Mouse (Mus musculus) hindbrain, embryonic 11.5 days (tissue): ENCODE measurements around the gene Coa3. TPM values are rescaled to one million over a fixed set of nuclear protein-coding genes. Genes with fewer than 3 reads are reported as not detected.

ENCODE experiments used
- ATAC-seq: fragments of 200-750 bp; cut with Nextera tagmentation; 2 replicates; pipeline ENCODE4 v1.8.0; 2017; ENCODE audit warnings: mild to moderate bottlenecking, moderate TSS enrichment, moderate library complexity; ENCODE audit not compliant: low FRiP score
- DNase-seq: peaks from one replicate; pipeline ENCODE4 v3.0.0-alpha.2; 2015; ENCODE audit warnings: low spot score
- H3K27ac ChIP-seq: fragments of 300-500 bp; sonication (generic); 2 replicates; pipeline ENCODE4 v1.5.1; 2014; ENCODE audit warnings: mild to moderate bottlenecking, low read depth, low read length
- H3K27me3 ChIP-seq: fragments of 300-500 bp; sonication (generic); 2 replicates; pipeline ENCODE4 v1.6.1; 2014; ENCODE audit warnings: mild to moderate bottlenecking, low read length, moderate library complexity, mixed read lengths; ENCODE audit not compliant: control insufficient read depth, insufficient read depth
- H3K36me3 ChIP-seq: fragments of 300-500 bp; sonication (generic); 2 replicates; pipeline ENCODE4 v1.6.1; 2014; ENCODE audit warnings: mild to moderate bottlenecking, low read length, moderate library complexity, mixed read lengths; ENCODE audit not compliant: control insufficient read depth, insufficient read depth
- H3K4me1 ChIP-seq: fragments of 300-500 bp; sonication (generic); replicated peaks from 2 replicates; pipeline ENCODE4 v1.6.1; 2014; ENCODE audit warnings: low read length, mixed read lengths; ENCODE audit not compliant: control insufficient read depth, insufficient read depth
- H3K4me2 ChIP-seq: fragments of 300-500 bp; sonication (generic); replicated peaks from 2 replicates; pipeline ENCODE4 v1.6.1; 2014; ENCODE audit warnings: mild to moderate bottlenecking, low read depth, low read length
- H3K4me3 ChIP-seq: fragments of 300-500 bp; sonication (generic); 2 replicates; pipeline ENCODE4 v1.5.1; 2014; ENCODE audit warnings: low read depth, low read length
- H3K9ac ChIP-seq: fragments of 300-500 bp; sonication (generic); 2 replicates; pipeline ENCODE4 v1.6.1; 2014; ENCODE audit warnings: low read depth, low read length
- H3K9me3 ChIP-seq: fragments of 300-500 bp; sonication (generic); 2 replicates; pipeline ENCODE4 v1.6.1; 2016; ENCODE audit warnings: low read length; ENCODE audit not compliant: control insufficient read depth
- WGBS: fragments of 180-500 bp; shearing (Covaris S2); extraction: QIAGEN DNeasy Blood & Tissue Kit; methylation state at CpG from one replicate; pipeline ENCODE4 v1.1.7; 2014; 5-methylcytosine and 5-hydroxymethylcytosine counted together
- polyA plus RNA-seq: library from polyadenylated mRNA; unstranded; fragments of >200 nt; fragmentation: Nextera tagmentation; extraction: Ambion mirVana; gene quantifications from 2 replicates; pipeline ENCODE4 v1.2.1, GENCODE M21; 2014

Coa3 gene
- polyA plus RNA-seq, 1 experiment from 2014 or later, result 213 TPM

DNA sequence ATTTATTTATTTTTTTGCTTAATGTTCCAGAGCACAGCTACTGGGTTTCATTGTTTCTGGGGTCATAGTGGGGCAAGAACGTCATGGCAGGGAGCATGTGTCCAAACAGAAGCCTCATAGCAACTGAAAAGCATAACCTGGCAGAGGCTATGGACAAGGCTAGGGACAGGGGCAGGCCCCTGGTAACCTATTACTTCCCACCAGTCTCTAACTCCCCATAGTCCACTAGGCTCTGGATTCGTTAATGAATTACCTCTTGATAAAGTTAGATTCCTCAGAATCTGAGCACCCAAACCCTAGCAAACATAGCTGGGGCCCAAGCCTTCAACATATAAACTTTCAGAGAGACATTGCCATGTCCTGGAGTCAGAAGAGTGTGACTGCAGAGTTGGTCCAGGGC, 27.9 kb downstream of the Coa3 start:
- Histone ChIP-seq H3K27me3 (peaks cover 14% of the 10 kb centered on the region), H3K4me3 (no peak overlapping the region), H3K36me3 (no peaks in the 10 kb centered on the region), H3K9me3 (no peaks in the 10 kb centered on the region), H3K27ac (no peak overlapping the region), H3K9ac (no peak overlapping the region), H3K4me2 (no peak overlapping the region), H3K4me1 (peaks cover 3% of the 10 kb centered on the region)
- DNase-seq, result no peak
- 66% methylated on average over 2 of the region's 2 CpGs for WGBS
- ATAC-seq, result no peak

DNA sequence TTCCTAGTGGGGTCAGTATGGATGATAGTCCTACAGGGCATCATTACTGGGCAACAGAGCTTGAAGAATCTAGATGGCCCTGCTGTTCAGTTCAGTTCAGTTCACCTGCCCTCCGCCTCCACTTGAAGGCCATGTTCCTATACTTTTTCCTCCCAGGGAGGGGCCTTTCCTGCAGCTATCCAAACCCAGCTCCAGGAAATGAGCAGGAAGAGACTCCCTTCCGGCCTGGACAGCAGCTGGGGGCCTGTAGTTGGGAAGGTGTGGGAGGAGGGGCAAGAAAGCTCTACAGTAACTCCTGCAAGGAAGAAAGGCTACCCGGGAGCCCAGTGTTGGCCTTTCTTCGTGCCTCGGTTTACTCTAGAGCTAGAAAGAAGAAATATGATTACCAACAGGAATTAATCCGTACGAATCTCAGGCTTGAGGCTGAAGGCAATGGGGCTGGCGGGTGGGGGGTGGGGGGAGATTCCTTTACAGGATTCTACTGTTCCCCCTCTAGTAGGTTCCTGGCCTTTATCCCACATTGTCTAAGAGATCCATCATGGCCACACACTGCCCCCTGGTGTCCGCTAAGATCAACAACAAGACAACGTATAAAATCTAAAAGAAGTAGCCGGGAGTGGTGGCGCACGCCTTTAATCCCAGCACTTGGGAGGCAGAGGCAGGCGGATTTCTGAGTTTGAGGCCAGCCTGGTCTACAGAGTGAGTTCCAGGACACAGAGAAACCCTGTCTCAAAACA, 30.5 kb downstream of the Coa3 start:
- Histone ChIP-seq H3K4me1 (no peaks in the 10 kb centered on the region; the same call in none of the 2 replicates), H3K36me3 (no peaks in the 10 kb centered on the region), H3K9ac (no peak overlapping the region), H3K4me3 (no peak overlapping the region), H3K4me2 (no peak overlapping the region), H3K27ac (no peak overlapping the region), H3K9me3 (no peaks in the 10 kb centered on the region), H3K27me3 (peaks cover 14% of the 10 kb centered on the region)
- ATAC-seq (no peak), DNase-seq (peak; percentile 80)
- 39% methylated on average over 14 of the region's 14 CpGs for WGBS

- Histone ChIP-seq H3K9ac (no peak overlapping the region), H3K4me3 (no peak overlapping the region), H3K9me3 (no peaks in the 10 kb centered on the region), H3K27me3 (peaks cover 14% of the 10 kb centered on the region), H3K36me3 (no peaks in the 10 kb centered on the region), H3K4me1 (no peaks in the 10 kb centered on the region; the same call in none of the 2 replicates), H3K27ac (no peak overlapping the region), H3K4me2 (0 out of 2 replicates have a peak overlapping the region, but pooled peaks have one; percentile 3)
- WGBS, result 86% methylated on average over 6 of the region's 6 CpGs
- DNase-seq, result no peak
- no peak for ATAC-seq
These were observed 31.3 kb downstream of the Coa3 start for GRCm38 (mm10) chr11:101247521-101248030.

DNA sequence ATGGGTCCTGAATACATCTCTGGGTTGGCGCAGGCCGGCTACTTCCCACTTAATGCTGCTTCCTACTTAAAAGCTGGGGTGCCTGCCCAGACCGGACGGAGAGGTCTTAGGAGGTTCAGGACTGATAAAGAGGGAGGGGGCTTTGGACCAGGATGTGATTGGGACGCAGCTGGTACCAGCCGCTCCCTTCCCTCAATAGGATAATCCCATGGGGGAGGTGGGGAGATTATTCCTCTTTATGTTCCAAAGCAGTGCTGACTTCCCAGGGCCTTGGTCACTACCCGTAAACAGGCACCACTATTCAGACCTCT, 32.3 kb downstream of the Coa3 start:
- Histone ChIP-seq H3K27ac (no peak overlapping the region), H3K4me1 (no peaks in the 10 kb centered on the region; the same call in none of the 2 replicates), H3K4me2 (peak overlapping the region; percentile 99), H3K36me3 (no peaks in the 10 kb centered on the region), H3K9ac (peak overlapping the region; percentile 69), H3K27me3 (peaks cover 14% of the 10 kb centered on the region), H3K9me3 (no peaks in the 10 kb centered on the region), H3K4me3 (peak overlapping the region; percentile 60)
- WGBS, result 2% methylated on average over 7 of the region's 7 CpGs
- DNase-seq (no peak), ATAC-seq (no peak)

GRCm38 (mm10) chr11:101245855-101246701, 32.8 kb downstream of the Coa3 start, which contains the start of gene Ramp2:
Gene Ramp2 (plus strand): TSS chr11:101246028.
- DNase-seq (peak; percentile 64), ATAC-seq (peak; percentile 60)
- Histone ChIP-seq H3K9ac (peak within 1 kb of the TSS; percentile 69), H3K27me3 (peaks cover 14% of the 10 kb centered on the region), H3K4me1 (no peaks in the 10 kb centered on the region; the same call in none of the 2 replicates), H3K4me3 (peak within 1 kb of the TSS; percentile 60), H3K36me3 (no peaks in the 10 kb centered on the region), H3K9me3 (no peaks in the 10 kb centered on the region), H3K4me2 (peak within 1 kb of the TSS; percentile 99), H3K27ac (no peak within 1 kb of the TSS)
- under 1% methylated on average over 52 of the region's 63 CpGs for WGBS

DNA sequence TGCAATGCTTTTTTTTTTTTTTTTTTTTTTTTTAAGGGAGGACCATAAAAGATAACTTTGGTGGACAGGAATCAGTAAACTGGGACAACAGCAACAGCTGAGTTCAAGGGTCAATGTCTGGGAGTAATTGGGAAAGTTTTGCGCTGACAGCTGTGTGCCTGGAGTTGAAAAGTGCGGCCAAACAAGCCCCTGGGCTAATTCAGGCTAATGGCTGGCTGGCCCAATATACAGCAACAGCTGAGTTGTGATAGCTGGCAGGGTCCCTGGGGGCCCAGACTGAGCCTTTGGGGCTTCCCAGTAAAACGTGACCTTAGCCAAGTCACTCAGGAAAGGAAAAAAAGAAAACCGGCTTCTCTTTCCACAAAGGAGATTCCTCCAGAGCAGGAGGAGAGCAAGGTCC, 33.8 kb downstream of the Coa3 start:
- Histone ChIP-seq H3K4me3 (no peak overlapping the region), H3K9ac (no peak overlapping the region), H3K4me2 (no peak overlapping the region), H3K4me1 (no peaks in the 10 kb centered on the region; the same call in none of the 2 replicates), H3K36me3 (no peaks in the 10 kb centered on the region), H3K9me3 (no peaks in the 10 kb centered on the region), H3K27me3 (peaks cover 14% of the 10 kb centered on the region), H3K27ac (no peak overlapping the region)
- 41% methylated on average over 4 of the region's 4 CpGs for WGBS
- DNase-seq (no peak), ATAC-seq (no peak)

GRCm38 (mm10) chr11:101238071-101238647, 40.8 kb downstream of the Coa3 start:
- no peaks in the 10 kb centered on the region for H3K9me3 ChIP-seq
- H3K27ac ChIP-seq, result no peak overlapping the region
- no peaks in the 10 kb centered on the region for H3K36me3 ChIP-seq
- H3K4me1 ChIP-seq, result no peaks in the 10 kb centered on the region
- no peak overlapping the region for H3K4me3 ChIP-seq
- ATAC-seq (no peak), DNase-seq (no peak)
- WGBS, result 56% methylated on average over 5 of the region's 5 CpGs
- no peak overlapping the region for H3K4me2 ChIP-seq
- no peaks in the 10 kb centered on the region for H3K27me3 ChIP-seq
- H3K9ac ChIP-seq, result no peak overlapping the region

DNA sequence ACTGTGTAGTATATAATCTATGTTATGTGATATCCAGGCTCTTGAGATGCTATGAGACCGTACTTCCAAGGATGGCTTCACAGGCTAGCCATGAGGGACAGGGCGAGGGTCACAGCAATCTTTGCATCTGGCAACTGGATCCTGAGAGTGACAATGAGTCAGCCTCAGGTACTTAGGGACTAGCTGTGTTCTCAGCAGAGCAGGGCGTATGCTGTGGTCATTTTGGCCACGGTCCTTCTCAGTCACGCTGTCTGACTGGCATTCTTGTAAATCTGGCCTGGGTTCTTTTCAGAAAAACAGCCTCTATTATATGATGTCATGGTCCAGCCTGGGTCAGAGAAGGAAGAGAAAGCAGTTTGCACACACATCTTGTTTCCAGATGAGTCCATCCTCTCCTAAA, 42.1 kb downstream of the Coa3 start:
- no peaks in the 10 kb centered on the region for H3K9me3 ChIP-seq
- H3K4me1 ChIP-seq, result no peaks in the 10 kb centered on the region
- H3K9ac ChIP-seq, result no peak overlapping the region
- no peaks in the 10 kb centered on the region for H3K27me3 ChIP-seq
- 89% methylated on average over 5 of the region's 5 CpGs for WGBS
- no peaks in the 10 kb centered on the region for H3K36me3 ChIP-seq
- ATAC-seq, result no peak
- DNase-seq, result no peak
- H3K4me2 ChIP-seq, result no peak overlapping the region
- no peak overlapping the region for H3K4me3 ChIP-seq
- no peak overlapping the region for H3K27ac ChIP-seq
